Mouse (Mus musculus): ENCODE results near the gene Snx18.

- no peak for TF ChIP-seq CTCF (IDR thresholded peaks at IDR 0.05; ENCODE audit: control insufficient read depth, insufficient read depth, insufficient read length)
- TF ChIP-seq MYOD1 (IDR thresholded peaks at IDR 0.05; ENCODE audit: control insufficient read depth, insufficient read length, low read depth): peak; percentile 43
- TF ChIP-seq USF1 (IDR thresholded peaks at IDR 0.05; ENCODE audit: low read depth): no peak
- peak; percentile 9 for TF ChIP-seq MAX (IDR thresholded peaks at IDR 0.05)
- TF ChIP-seq MYOG (IDR thresholded peaks at IDR 0.05; ENCODE audit: control insufficient read depth, extremely low read depth, insufficient read length): no peak
Measured at GRCm38 (mm10) chr13:113550866-113551565, 67.3 kb downstream of the Snx18 start.
